Mouse (Mus musculus) lung, postnatal 0 days (tissue): ENCODE results near the gene Rbfox1. TPM values are rescaled to one million over a fixed set of nuclear protein-coding genes. Genes with fewer than 3 reads are reported as not detected.

Source experiments
- ATAC-seq: fragments of 200-750 bp; cut with Nextera tagmentation; 2 replicates; pipeline ENCODE4 v1.8.0; 2017; ENCODE audit warnings: moderate library complexity
- DNase-seq: peaks from one replicate; pipeline ENCODE4 v3.0.0-alpha.2; 2016; ENCODE audit warnings: low spot score
- H3K27ac ChIP-seq: fragments of 300-500 bp; sonication (generic); 2 replicates; pipeline ENCODE4 v1.5.1; 2014; ENCODE audit warnings: antibody characterized with exemption, mild to moderate bottlenecking, low read length, mixed read lengths
- H3K27me3 ChIP-seq: fragments of 300-500 bp; sonication (generic); replicated peaks from 2 replicates; pipeline ENCODE4 v1.6.1; 2014; ENCODE audit warnings: low read length, mixed read lengths; ENCODE audit not compliant: insufficient read depth
- H3K36me3 ChIP-seq: fragments of 300-500 bp; sonication (generic); 2 replicates; pipeline ENCODE4 v1.6.1; 2014; ENCODE audit warnings: low read length, mixed read lengths; ENCODE audit not compliant: insufficient read depth
- H3K4me1 ChIP-seq: fragments of 300-500 bp; sonication (generic); 2 replicates; pipeline ENCODE4 v1.6.1; 2014; ENCODE audit warnings: antibody characterized with exemption, low read depth, low read length, mixed read lengths; ENCODE audit not compliant: insufficient read depth
- H3K4me2 ChIP-seq: fragments of 300-500 bp; sonication (generic); replicated peaks from 2 replicates; pipeline ENCODE4 v1.6.1; 2014; ENCODE audit warnings: low read depth, mild to moderate bottlenecking, low read length, moderate library complexity, mixed read lengths
- H3K4me3 ChIP-seq: fragments of 300-500 bp; sonication (generic); 2 replicates; pipeline ENCODE4 v1.5.1; 2014; ENCODE audit warnings: low read depth, low read length
- H3K9ac ChIP-seq: fragments of 300-500 bp; sonication (generic); replicated peaks from 2 replicates; pipeline ENCODE4 v1.6.1; 2014; ENCODE audit warnings: low read depth, mild to moderate bottlenecking
- H3K9me3 ChIP-seq: fragments of 300-500 bp; sonication (generic); 2 replicates; pipeline ENCODE4 v1.6.1; 2016; ENCODE audit warnings: low read length, mixed read lengths
- CTCF ChIP-seq: IDR thresholded peaks from 2 replicates; pipeline ENCODE4 v1.5.1; 2016; ENCODE audit warnings: antibody characterized with exemption, mild to moderate bottlenecking
- EP300 ChIP-seq: IDR thresholded peaks from 2 replicates; pipeline ENCODE4 v1.6.1; 2016; ENCODE audit warnings: antibody characterized with exemption, mild to moderate bottlenecking, control low read depth
- WGBS: fragments of 180-500 bp; shearing (Covaris S2); extraction: QIAGEN DNeasy Blood & Tissue Kit; methylation state at CpG from one replicate; pipeline ENCODE4 v1.1.7; 2014; 5-methylcytosine and 5-hydroxymethylcytosine counted together
- polyA plus RNA-seq: library from polyadenylated mRNA; unstranded; fragments of >200 nt; fragmentation: Nextera tagmentation; extraction: Ambion mirVana; gene quantifications from 2 replicates; pipeline ENCODE4 v1.2.1, GENCODE M21; 2015

The Rbfox1 gene
- polyA plus RNA-seq, 1 experiment from 2014 or later: 0.25 TPM

- no peak for DNase-seq
- WGBS: 70% methylated on average over 4 of the region's 4 CpGs
Observed at GRCm38 (mm10) chr16:5957418-5957817, 72.3 kb downstream of the Rbfox1 start.

GRCm38 (mm10) chr16:5961786-5962185 is 76.6 kb downstream of the Rbfox1 start:
- no peak for ATAC-seq

More at GRCm38 (mm10) chr16:5957418-5957817, 72.3 kb downstream of the Rbfox1 start:
- Histone ChIP-seq H3K27me3 (no peaks in the 10 kb centered on the region), H3K4me2 (no peak overlapping the region), H3K27ac (no peak overlapping the region), H3K9me3 (no peaks in the 10 kb centered on the region), H3K4me1 (no peaks in the 10 kb centered on the region), H3K4me3 (no peak overlapping the region), H3K36me3 (no peaks in the 10 kb centered on the region), H3K9ac (no peak overlapping the region)
- no peak for ATAC-seq
- no peak for TF ChIP-seq CTCF
- no peak for TF ChIP-seq EP300

GRCm38 (mm10) chr16:5974172-5974571 is 89.0 kb downstream of the Rbfox1 start:
- no peaks in the 10 kb centered on the region for H3K27me3 ChIP-seq
- no peak overlapping the region for H3K4me3 ChIP-seq
- TF ChIP-seq EP300 (no peak), CTCF (no peak)
- H3K4me1 ChIP-seq: no peaks in the 10 kb centered on the region
- ATAC-seq: no peak
- no peak overlapping the region for H3K4me2 ChIP-seq
- H3K9me3 ChIP-seq: no peaks in the 10 kb centered on the region
- H3K27ac ChIP-seq: no peak overlapping the region
- H3K9ac ChIP-seq: no peak overlapping the region
- no peak for DNase-seq
- no peaks in the 10 kb centered on the region for H3K36me3 ChIP-seq
- WGBS: 45% methylated on average over 2 of the region's 2 CpGs

More at GRCm38 (mm10) chr16:5961786-5962185, 76.6 kb downstream of the Rbfox1 start:
- Histone ChIP-seq H3K9me3 (no peaks in the 10 kb centered on the region), H3K27ac (no peak overlapping the region), H3K4me3 (no peak overlapping the region), H3K9ac (no peak overlapping the region), H3K4me2 (no peak overlapping the region), H3K36me3 (no peaks in the 10 kb centered on the region), H3K27me3 (no peaks in the 10 kb centered on the region), H3K4me1 (no peaks in the 10 kb centered on the region)
- no peak for DNase-seq
- WGBS: 58% methylated on average over 3 of the region's 3 CpGs
- TF ChIP-seq CTCF (no peak), EP300 (no peak)

DNA sequence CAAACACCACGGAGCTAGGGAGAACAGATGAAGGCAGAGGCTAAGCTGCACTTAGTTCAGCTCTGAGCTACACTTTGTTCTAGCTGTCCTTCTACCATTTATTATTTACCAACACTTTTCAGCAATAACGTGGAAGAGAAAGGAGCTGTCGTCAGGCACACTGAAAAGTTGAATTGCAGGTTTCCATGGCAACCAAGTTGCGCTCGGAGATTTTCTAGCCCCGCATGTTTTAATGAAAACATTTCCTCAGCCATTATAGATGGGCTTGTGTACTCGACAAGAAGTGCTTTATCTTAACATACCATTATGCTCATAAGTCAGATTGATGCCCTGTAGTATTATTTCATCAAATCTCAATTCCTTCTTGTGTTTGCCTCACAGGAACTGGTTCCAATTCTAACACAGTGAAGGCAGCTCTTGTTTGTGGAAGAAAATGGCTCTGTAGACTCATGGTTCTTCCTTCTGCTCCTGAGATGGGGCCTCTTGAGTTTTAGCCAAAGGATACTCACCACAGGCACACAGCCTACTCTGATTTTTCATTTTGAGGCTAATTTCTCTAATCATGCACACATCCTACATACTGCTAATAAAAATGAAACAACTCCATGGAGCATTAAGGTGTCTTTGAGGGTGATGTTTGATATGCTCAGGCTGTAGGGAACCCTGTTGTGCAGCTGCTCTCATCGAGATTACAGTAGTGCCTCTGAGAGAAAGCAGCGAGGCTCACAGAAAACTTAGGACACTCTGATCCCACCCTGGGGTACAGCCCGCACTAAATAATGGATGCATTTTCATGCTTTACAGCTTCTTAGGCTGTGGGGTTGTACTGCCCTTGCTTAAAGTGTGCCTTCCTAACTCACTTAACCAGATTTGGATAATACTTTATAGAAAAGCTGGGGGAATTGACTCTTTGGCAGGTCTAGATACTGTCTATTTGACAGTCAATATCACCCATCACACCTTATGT is 107.2 kb downstream of the Rbfox1 start:
- DNase-seq (no peak), ATAC-seq (no peak)
- Histone ChIP-seq H3K36me3 (no peaks in the 10 kb centered on the region), H3K9ac (no peak overlapping the region), H3K9me3 (no peaks in the 10 kb centered on the region), H3K27ac (no peak overlapping the region), H3K4me3 (no peak overlapping the region), H3K4me1 (no peaks in the 10 kb centered on the region), H3K4me2 (no peak overlapping the region), H3K27me3 (no peaks in the 10 kb centered on the region)
- WGBS: 37% methylated on average over 10 of the region's 10 CpGs
- TF ChIP-seq CTCF (no peak), EP300 (no peak)

DNA sequence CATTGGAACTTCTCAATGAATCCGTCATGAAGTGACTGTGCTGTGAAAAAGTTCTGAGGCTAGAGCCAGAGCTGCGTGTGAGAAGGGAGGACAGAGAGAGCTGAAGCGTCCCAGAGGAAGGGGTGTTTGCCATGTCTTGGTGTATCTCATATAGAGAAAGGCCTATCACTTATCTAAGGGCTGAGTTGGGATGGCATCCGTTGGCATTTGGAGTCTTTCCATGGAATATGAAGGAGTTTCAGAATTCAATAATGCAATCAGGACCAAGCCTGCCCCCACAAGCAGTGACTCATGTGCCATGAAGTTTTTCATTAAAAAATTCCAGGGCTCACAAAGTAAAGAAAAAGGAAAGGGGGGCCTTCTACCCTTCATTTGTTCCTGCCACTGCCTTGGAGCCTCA is 112.0 kb downstream of the Rbfox1 start:
- DNase-seq: no peak
- no peaks in the 10 kb centered on the region for H3K9me3 ChIP-seq
- H3K27me3 ChIP-seq: no peaks in the 10 kb centered on the region
- WGBS: 63% methylated on average over 4 of the region's 4 CpGs
- no peaks in the 10 kb centered on the region for H3K4me1 ChIP-seq
- no peaks in the 10 kb centered on the region for H3K36me3 ChIP-seq
- H3K4me2 ChIP-seq: no peak overlapping the region
- H3K27ac ChIP-seq: no peak overlapping the region
- no peak overlapping the region for H3K4me3 ChIP-seq
- no peak for ATAC-seq
- H3K9ac ChIP-seq: no peak overlapping the region
- TF ChIP-seq EP300 (no peak), CTCF (no peak)

DNA sequence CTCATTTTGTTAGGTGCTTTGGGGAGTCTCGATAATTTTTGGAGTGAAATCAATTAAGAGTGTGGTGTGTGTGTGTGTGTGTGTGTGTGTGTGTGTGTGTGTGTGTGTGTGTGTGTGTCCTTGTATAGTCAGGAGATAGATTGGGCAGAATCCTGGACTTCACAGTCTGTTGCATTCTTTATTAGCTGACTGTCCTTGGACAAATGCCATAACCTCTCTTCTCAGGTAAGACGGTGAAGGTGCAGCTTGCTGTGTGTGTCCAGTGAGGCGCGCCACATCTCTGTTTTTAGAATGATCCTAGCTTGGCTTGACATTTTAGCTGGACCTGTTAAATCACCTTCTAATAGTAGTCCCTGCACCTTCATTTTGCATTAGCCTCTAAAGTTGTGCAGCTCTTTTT is 112.5 kb downstream of the Rbfox1 start:
- H3K4me1 ChIP-seq: no peaks in the 10 kb centered on the region
- WGBS: 92% methylated on average over 4 of the region's 4 CpGs
- H3K27me3 ChIP-seq: no peaks in the 10 kb centered on the region
- no peak overlapping the region for H3K4me3 ChIP-seq
- no peak for DNase-seq
- H3K36me3 ChIP-seq: no peaks in the 10 kb centered on the region
- TF ChIP-seq EP300 (no peak), CTCF (no peak)
- no peaks in the 10 kb centered on the region for H3K9me3 ChIP-seq
- no peak overlapping the region for H3K9ac ChIP-seq
- H3K27ac ChIP-seq: no peak overlapping the region
- no peak overlapping the region for H3K4me2 ChIP-seq
- no peak for ATAC-seq
